Mouse (Mus musculus) right cerebral cortex, postnatal 14 days (tissue): ENCODE results near the gene Vmn1r95.
"Not testable (repeated sequence)": the region's sequence is repeated elsewhere in the genome, so short reads cannot be mapped to it uniquely, and the experiment has no call there.

Source experiments
- DNase-seq: peaks from one replicate; pipeline ENCODE4 v3.0.0; 2022

Gene Vmn1r95

DNA sequence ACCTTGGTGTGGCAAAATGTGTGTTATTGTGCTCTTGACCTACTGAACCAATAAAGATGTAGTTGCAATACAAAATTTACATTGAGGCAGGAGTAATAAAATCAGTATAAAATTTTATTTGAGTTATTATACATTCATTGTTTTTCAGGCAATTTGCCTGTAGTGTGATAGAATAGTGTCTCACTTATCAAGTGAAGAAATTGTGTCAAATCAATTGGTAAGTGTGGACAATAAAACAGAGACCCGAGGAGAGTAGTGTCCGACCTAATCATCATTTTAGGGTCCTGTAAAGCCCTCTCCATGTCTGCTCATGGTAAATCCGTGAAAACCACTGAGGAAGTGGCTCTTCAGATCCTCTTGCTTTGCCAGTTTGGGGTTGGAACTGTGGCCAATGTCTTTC lies at the start of gene Vmn1r95:
TSS of gene Vmn1r95 (plus strand) at position 301 of the 400 bp plus-strand sequence.
- not testable (repeated sequence) for DNase-seq

DNA sequence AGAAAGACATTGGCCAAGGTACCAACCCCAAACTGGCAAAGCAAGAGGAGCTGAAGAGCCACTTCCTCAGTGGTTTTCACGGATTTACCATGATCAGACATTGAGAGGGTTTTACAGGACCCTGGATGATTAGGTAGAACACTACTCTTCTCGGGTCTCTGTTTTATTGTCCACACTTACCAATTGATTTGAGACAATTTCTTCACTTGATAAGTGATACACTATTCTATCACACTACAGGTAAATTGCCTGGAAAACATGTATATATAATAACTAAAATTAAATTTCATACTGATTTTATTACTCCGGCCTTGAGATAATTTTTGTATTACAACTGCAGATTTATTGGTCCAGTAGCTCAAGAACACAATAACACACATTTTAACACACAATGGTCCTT lies 25.2 kb upstream of the Vmn1r95 start, which contains the start of gene Vmn1r94:
TSS of gene Vmn1r94 (minus strand) at position 101 of the 400 bp plus-strand sequence.
- DNase-seq = not testable (repeated sequence)

DNA sequence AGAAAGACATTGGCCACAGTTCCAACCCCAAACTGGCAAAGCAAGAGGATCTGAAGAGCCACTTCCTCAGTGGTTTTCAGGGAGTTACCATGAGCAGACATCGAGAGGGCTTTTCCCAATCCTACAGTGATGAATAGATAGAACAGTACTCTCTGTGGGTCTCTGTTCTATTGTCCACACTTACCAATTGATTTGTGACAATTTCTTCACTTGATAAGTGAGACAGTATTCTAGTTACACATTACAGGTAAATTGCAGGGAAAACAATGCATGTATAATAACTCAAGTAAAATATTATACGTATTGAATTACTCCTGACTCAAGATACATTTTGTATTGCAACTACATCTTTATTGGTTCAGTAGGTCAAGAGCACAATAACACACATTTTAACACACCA lies 12.0 kb downstream of the Vmn1r95 start, which contains the start of gene Gm6164:
TSS of gene Gm6164 (minus strand) at position 101 of the 400 bp plus-strand sequence.
- DNase-seq = not testable (repeated sequence)

DNA sequence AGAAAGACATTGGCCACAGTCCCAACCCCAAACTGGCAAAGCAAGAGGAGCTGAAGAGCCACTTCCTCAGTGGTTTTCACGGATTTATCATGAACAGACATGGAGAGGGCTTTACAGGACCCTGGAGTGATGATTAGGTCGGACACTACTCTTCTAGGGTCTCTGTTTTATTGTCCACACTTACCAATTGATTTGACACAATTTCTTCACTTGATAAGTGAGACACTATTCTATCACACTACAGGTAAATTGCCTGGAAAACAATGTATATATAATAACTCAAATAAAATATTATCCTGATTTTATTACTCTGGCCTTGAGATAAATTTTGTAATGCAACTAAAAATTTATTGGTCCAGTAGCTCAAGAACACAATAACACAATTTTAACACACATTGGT lies 40.2 kb downstream of the Vmn1r95 start, which contains the start of gene Gm4498:
TSS of gene Gm4498 (minus strand) at position 101 of the 400 bp plus-strand sequence.
- DNase-seq = not testable (repeated sequence)
